Mouse (Mus musculus): ENCODE results near the gene Prr7.

Prr7 gene

DNA sequence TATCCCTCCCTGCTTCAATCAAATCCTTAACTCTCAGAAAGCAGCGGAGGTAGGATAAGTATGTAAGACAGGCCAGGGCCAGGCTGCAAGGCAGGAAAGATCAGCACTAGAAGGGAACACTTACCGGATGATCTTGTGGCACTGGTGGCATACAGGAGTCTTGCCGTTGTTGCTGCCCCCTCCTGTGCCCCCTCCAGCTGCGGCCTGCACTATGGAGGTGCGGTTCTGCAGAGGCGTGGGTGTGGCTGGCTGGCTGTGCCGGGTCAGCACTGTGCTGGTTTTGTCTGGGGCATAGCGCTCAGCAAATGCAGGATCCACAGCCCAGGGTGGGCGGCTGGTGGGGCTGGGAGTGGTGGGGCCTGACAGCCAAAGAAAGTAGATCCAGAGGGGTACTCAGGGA is 41.7 kb downstream of the Prr7 start:
- DNase-seq (ENCODE audit: inconsistent age in 2 of 2, low spot score in 1 of 2), result no peak

DNA sequence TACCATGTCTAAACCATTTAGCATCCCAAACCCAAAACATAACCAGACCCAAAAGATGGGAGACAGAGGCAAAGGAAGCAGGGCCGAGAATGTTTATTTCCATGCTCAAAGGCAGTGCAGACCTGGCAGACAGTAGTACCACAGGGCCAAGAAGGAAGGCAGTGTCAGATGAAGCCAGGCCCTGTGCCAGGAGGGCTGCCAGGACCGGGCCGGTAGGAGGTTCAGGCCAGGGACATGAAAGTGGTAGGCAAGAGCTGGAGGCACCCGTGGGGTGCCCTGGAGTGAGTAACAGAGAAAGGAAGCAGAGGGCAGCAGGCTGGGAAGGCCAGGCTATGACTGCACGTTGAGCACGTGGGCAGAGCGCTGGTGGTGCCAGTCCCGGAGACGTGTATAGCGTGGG is 42.6 kb downstream of the Prr7 start:
- peak in 1 of 2 experiments; percentile 54 for DNase-seq (ENCODE audit: inconsistent age in 2 of 2, low spot score in 1 of 2)

DNA sequence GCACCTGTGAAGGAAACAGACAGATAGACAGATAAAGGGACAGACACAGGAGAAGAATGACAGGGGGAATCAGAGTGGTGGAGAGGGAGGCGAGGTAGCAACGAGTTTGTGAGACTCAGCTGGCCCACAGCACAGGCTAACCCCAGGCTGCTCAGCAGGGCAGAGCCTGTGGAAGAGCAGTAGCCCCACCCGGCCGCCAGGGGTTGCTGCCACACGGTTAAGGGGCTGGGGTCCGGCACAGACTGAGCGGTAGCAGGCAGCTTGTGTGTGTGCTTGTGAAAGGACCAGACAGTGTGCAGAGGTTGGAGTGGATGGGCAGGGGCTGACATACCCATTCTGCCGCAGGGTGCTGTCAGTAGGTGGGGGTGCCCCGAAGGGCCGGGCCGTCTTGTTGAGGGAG is 43.8 kb downstream of the Prr7 start:
- no peak for DNase-seq (ENCODE audit: inconsistent age in 2 of 2, low spot score in 1 of 2)

DNA sequence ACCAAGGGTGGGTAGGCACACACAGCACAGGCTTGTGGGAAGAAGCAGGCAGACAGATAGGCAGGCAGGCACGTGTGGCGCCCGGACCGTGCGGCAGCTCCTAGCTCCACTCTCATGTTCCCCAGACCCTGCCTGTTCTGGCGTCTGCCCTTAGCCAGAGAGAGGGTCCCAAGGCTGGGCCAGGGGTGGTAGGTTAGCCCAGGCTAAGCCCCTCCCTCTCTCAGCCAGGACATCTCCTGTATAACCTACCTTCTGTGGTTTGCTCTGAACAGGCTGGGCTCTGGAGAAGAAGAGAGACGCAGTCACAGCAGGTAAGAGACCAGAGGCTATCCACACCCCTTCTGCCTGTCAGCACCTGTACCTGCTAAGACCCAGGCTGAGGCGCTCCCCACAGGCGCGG is 44.5 kb downstream of the Prr7 start:
- no peak for DNase-seq (ENCODE audit: inconsistent age in 2 of 2, low spot score in 1 of 2)

- DNase-seq (ENCODE audit: inconsistent age in 2 of 2, low spot score in 1 of 2), result no peak
These were observed 46.2 kb downstream of the Prr7 start for GRCm38 (mm10) chr13:55510332-55510667.

GRCm38 (mm10) chr13:55510668-55511491 is 46.8 kb downstream of the Prr7 start:
- peak; percentile 80 to 86 for DNase-seq (ENCODE audit: inconsistent age in 2 of 2, low spot score in 1 of 2)

GRCm38 (mm10) chr13:55511492-55511861 is 47.4 kb downstream of the Prr7 start:
- no peak for DNase-seq (ENCODE audit: inconsistent age in 2 of 2, low spot score in 1 of 2)

- DNase-seq (ENCODE audit: inconsistent age in 2 of 2, low spot score in 1 of 2), result peak; percentile 56 to 81
These were observed 48.4 kb downstream of the Prr7 start for GRCm38 (mm10) chr13:55512379-55513031.

- DNase-seq (ENCODE audit: inconsistent age in 2 of 2, low spot score in 1 of 2), result peak; percentile 92 to 98
These were observed 49.2 kb downstream of the Prr7 start, which contains the start of gene Pdlim7 for GRCm38 (mm10) chr13:55513111-55513748. Pdlim7 (minus strand) TSS chr13:55513676.

- no peak for DNase-seq (ENCODE audit: inconsistent age in 2 of 2, low spot score in 1 of 2)
These were observed 49.8 kb downstream of the Prr7 start for GRCm38 (mm10) chr13:55513828-55514227.

- DNase-seq (ENCODE audit: inconsistent age in 2 of 2, low spot score in 1 of 2), result peak; percentile 86 to 96
These were observed 52.9 kb downstream of the Prr7 start for GRCm38 (mm10) chr13:55516955-55517354.

DNA sequence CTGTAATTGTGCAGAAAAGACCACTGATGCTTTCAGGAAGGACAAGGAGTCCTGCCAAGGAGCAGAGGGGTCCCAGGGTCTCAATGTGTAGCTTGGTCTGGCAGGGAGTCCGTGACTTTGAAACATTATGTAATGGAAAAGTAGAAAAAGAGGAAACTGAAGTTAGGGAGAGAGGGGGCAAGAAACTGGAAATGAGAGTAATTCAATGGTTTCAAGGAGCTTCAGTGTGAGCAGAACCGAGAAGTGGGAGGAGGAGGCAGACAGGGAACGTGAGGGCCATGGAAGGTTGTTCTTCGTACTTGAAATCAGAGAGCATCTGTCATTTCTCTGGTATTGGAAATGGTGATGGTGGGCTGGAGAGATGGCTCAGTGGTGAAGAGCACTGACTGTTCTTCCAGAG is 55.5 kb downstream of the Prr7 start:
- DNase-seq (ENCODE audit: inconsistent age in 2 of 2, low spot score in 1 of 2), result no peak

DNA sequence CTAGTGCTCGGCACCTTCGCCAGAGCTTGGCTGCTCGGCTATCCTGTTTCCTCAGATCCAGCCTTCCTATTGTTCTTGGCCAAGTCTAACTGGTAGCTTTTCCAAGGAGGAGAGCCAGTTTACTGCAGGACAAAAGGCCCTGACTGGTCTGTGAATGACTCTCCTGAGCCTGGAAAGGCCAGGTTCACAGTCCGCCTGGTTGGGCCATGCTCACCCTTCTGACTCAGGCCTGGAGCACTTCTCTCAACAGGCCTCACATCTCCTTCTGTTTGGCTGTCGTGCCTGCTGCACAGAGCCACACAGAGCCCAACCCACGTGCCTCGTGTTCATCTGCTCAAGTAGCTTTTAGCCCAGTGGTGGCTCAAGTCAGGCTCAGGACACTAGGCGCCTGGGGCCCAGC is 58.7 kb downstream of the Prr7 start:
- no peak for DNase-seq (ENCODE audit: inconsistent age in 2 of 2, low spot score in 1 of 2)

Measured in adrenal gland, adult (tissue).